Mouse (Mus musculus): ENCODE results near the gene Gdf5. TPM values are rescaled to one million over a fixed set of nuclear protein-coding genes. Genes with fewer than 3 reads are reported as not detected.

Gene Gdf5
- polyA plus RNA-seq, 1 experiment, result not detected

GRCm38 (mm10) chr2:155974087-155974731 lies 29.0 kb upstream of the Gdf5 start:
- peaks cover 19% of the 10 kb centered on the region for H3K36me3 ChIP-seq (ENCODE audit: control insufficient read depth, insufficient read depth, low read length)
- H3K4me3 ChIP-seq (ENCODE audit: extremely low read depth, insufficient read depth, insufficient read length), result no peak overlapping the region
- H3K27me3 ChIP-seq (ENCODE audit: control insufficient read depth, insufficient read depth, low read length), result no peaks in the 10 kb centered on the region
- WGBS, result 47% methylated on average over 14 of the region's 14 CpGs
- H3K27ac ChIP-seq (ENCODE audit: insufficient read depth, low read length), result no peak overlapping the region
- H3K4me1 ChIP-seq (ENCODE audit: control insufficient read depth, insufficient read depth, insufficient read length), result peaks cover 9% of the 10 kb centered on the region; the same call in 1 of the 2 replicates
- DNase-seq (ENCODE audit: low read depth in 1 of 2, low spot score in 2 of 2), result peak in 1 of 2 experiments; percentile 25
- TF ChIP-seq CTCF (IDR thresholded peaks at IDR 0.05; ENCODE audit: extremely low read depth, insufficient read depth, insufficient read length, insufficient replicate concordance), result no peak
- TF ChIP-seq POLR2A (IDR thresholded peaks at IDR 0.05; ENCODE audit: low read depth, low read length), result no peak

GRCm38 (mm10) chr2:155973348-155973747 lies 28.2 kb upstream of the Gdf5 start:
- WGBS, result 88% methylated on average over 6 of the region's 6 CpGs
- peaks cover 25% of the 10 kb centered on the region for H3K36me3 ChIP-seq (ENCODE audit: control insufficient read depth, insufficient read depth, low read length)

GRCm38 (mm10) chr2:155962991-155963390 lies 17.8 kb upstream of the Gdf5 start:
- Histone ChIP-seq H3K27me3 (ENCODE audit: control insufficient read depth, insufficient read depth, low read length) (no peaks in the 10 kb centered on the region), H3K4me1 (ENCODE audit: control insufficient read depth, insufficient read depth, insufficient read length) (no peaks in the 10 kb centered on the region), H3K4me3 (ENCODE audit: extremely low read depth, insufficient read depth, insufficient read length) (no peak overlapping the region), H3K36me3 (ENCODE audit: control insufficient read depth, insufficient read depth, low read length) (peaks cover 7% of the 10 kb centered on the region), H3K27ac (ENCODE audit: insufficient read depth, low read length) (no peak overlapping the region)
- TF ChIP-seq CTCF (IDR thresholded peaks at IDR 0.05; ENCODE audit: extremely low read depth, insufficient read depth, insufficient read length, insufficient replicate concordance) (no peak), POLR2A (IDR thresholded peaks at IDR 0.05; ENCODE audit: low read depth, low read length) (no peak)
- WGBS, result 78% methylated on average over 1 of the region's 1 CpGs
- DNase-seq (ENCODE audit: low read depth in 1 of 2, low spot score in 2 of 2), result no peak

More at GRCm38 (mm10) chr2:155973348-155973747, 28.2 kb upstream of the Gdf5 start:
- Histone ChIP-seq H3K4me3 (ENCODE audit: extremely low read depth, insufficient read depth, insufficient read length) (no peak overlapping the region), H3K27ac (ENCODE audit: insufficient read depth, low read length) (no peak overlapping the region), H3K4me1 (ENCODE audit: control insufficient read depth, insufficient read depth, insufficient read length) (peaks cover 8% of the 10 kb centered on the region; the same call in 1 of the 2 replicates), H3K27me3 (ENCODE audit: control insufficient read depth, insufficient read depth, low read length) (no peaks in the 10 kb centered on the region)
- no peak for DNase-seq (ENCODE audit: low read depth in 1 of 2, low spot score in 2 of 2)
- no peak for TF ChIP-seq POLR2A (IDR thresholded peaks at IDR 0.05; ENCODE audit: low read depth, low read length)
- no peak for TF ChIP-seq CTCF (IDR thresholded peaks at IDR 0.05; ENCODE audit: extremely low read depth, insufficient read depth, insufficient read length, insufficient replicate concordance)

GRCm38 (mm10) chr2:155961862-155962261 lies 16.7 kb upstream of the Gdf5 start:
- peaks cover 4% of the 10 kb centered on the region; the same call in 1 of the 2 replicates for H3K36me3 ChIP-seq (ENCODE audit: control insufficient read depth, insufficient read depth, low read length)
- TF ChIP-seq POLR2A (IDR thresholded peaks at IDR 0.05; ENCODE audit: low read depth, low read length), result no peak
- no peak for TF ChIP-seq CTCF (IDR thresholded peaks at IDR 0.05; ENCODE audit: extremely low read depth, insufficient read depth, insufficient read length, insufficient replicate concordance)

GRCm38 (mm10) chr2:155959981-155960380 lies 14.8 kb upstream of the Gdf5 start:
- H3K4me1 ChIP-seq (ENCODE audit: control insufficient read depth, insufficient read depth, insufficient read length), result no peaks in the 10 kb centered on the region
- no peak for DNase-seq (ENCODE audit: low read depth in 1 of 2, low spot score in 2 of 2)
- H3K4me3 ChIP-seq (ENCODE audit: extremely low read depth, insufficient read depth, insufficient read length), result no peak overlapping the region
- H3K27ac ChIP-seq (ENCODE audit: insufficient read depth, low read length), result no peak overlapping the region
- 92% methylated on average over 5 of the region's 5 CpGs for WGBS
- no peaks in the 10 kb centered on the region for H3K27me3 ChIP-seq (ENCODE audit: control insufficient read depth, insufficient read depth, low read length)
- 0 out of 2 replicates have a peak, but pooled peaks cover 2% of the 10 kb centered on the region for H3K36me3 ChIP-seq (ENCODE audit: control insufficient read depth, insufficient read depth, low read length)
- TF ChIP-seq POLR2A (IDR thresholded peaks at IDR 0.05; ENCODE audit: low read depth, low read length), result no peak
- no peak for TF ChIP-seq CTCF (IDR thresholded peaks at IDR 0.05; ENCODE audit: extremely low read depth, insufficient read depth, insufficient read length, insufficient replicate concordance)

More at GRCm38 (mm10) chr2:155961862-155962261, 16.7 kb upstream of the Gdf5 start:
- no peak overlapping the region for H3K27ac ChIP-seq (ENCODE audit: insufficient read depth, low read length)
- 43% methylated on average over 10 of the region's 10 CpGs for WGBS
- peak in 1 of 2 experiments; percentile 39 for DNase-seq (ENCODE audit: low read depth in 1 of 2, low spot score in 2 of 2)
- H3K27me3 ChIP-seq (ENCODE audit: control insufficient read depth, insufficient read depth, low read length), result no peaks in the 10 kb centered on the region
- no peak overlapping the region for H3K4me3 ChIP-seq (ENCODE audit: extremely low read depth, insufficient read depth, insufficient read length)
- H3K4me1 ChIP-seq (ENCODE audit: control insufficient read depth, insufficient read depth, insufficient read length), result no peaks in the 10 kb centered on the region

- no peaks in the 10 kb centered on the region for H3K4me1 ChIP-seq (ENCODE audit: control insufficient read depth, insufficient read depth, insufficient read length)
- DNase-seq (ENCODE audit: low read depth in 1 of 2, low spot score in 2 of 2), result peak; percentile 83 to 85
- no peaks in the 10 kb centered on the region for H3K36me3 ChIP-seq (ENCODE audit: control insufficient read depth, insufficient read depth, low read length)
- peak within 1 kb of the TSS; percentile 64 for H3K4me3 ChIP-seq (ENCODE audit: extremely low read depth, insufficient read depth, insufficient read length)
- no peak for TF ChIP-seq CTCF (IDR thresholded peaks at IDR 0.05; ENCODE audit: extremely low read depth, insufficient read depth, insufficient read length, insufficient replicate concordance)
- peak; percentile 38 for TF ChIP-seq POLR2A (IDR thresholded peaks at IDR 0.05; ENCODE audit: low read depth, low read length)
- H3K27me3 ChIP-seq (ENCODE audit: control insufficient read depth, insufficient read depth, low read length), result no peaks in the 10 kb centered on the region
- H3K27ac ChIP-seq (ENCODE audit: insufficient read depth, low read length), result peak within 1 kb of the TSS; percentile 90
- WGBS, result under 1% methylated on average over 59 of the region's 59 CpGs
Measured at GRCm38 (mm10) chr2:155956134-155957059, 11.2 kb upstream of the Gdf5 start, which contains the start of gene Cep250. Gene Cep250, plus strand, starts transcription at chr2:155956458.
